Mouse (Mus musculus) hindbrain, embryonic 13.5 days (tissue): ENCODE results near the gene 4930402F06Rik. TPM values are rescaled to one million over a fixed set of nuclear protein-coding genes. Genes with fewer than 3 reads are reported as not detected.

Experiments
- ATAC-seq: fragments of 200-750 bp; cut with Nextera tagmentation; 2 replicates; pipeline ENCODE4 v1.8.0; 2017; ENCODE audit warnings: moderate TSS enrichment; ENCODE audit not compliant: low FRiP score
- H3K27ac ChIP-seq: fragments of 300-500 bp; sonication (generic); 2 replicates; pipeline ENCODE4 v1.5.1; 2015; ENCODE audit warnings: inconsistent platforms, mild to moderate bottlenecking, moderate library complexity
- H3K27me3 ChIP-seq: fragments of 300-500 bp; sonication (generic); 2 replicates; pipeline ENCODE4 v1.6.1; 2015; ENCODE audit warnings: mild to moderate bottlenecking, inconsistent platforms
- H3K36me3 ChIP-seq: fragments of 300-500 bp; sonication (generic); 2 replicates; pipeline ENCODE4 v1.6.1; 2015; ENCODE audit warnings: mild to moderate bottlenecking, inconsistent platforms
- H3K4me1 ChIP-seq: fragments of 300-500 bp; sonication (generic); replicated peaks from 2 replicates; pipeline ENCODE4 v1.6.1; 2015; ENCODE audit warnings: inconsistent platforms
- H3K4me2 ChIP-seq: fragments of 300-500 bp; sonication (generic); 2 replicates; pipeline ENCODE4 v1.6.1; 2015; ENCODE audit warnings: inconsistent platforms, mild to moderate bottlenecking, moderate library complexity
- H3K4me3 ChIP-seq: fragments of 300-500 bp; sonication (generic); 2 replicates; pipeline ENCODE4 v1.5.1; 2015; ENCODE audit warnings: mild to moderate bottlenecking, inconsistent platforms
- H3K9ac ChIP-seq: fragments of 300-500 bp; sonication (generic); 2 replicates; pipeline ENCODE4 v1.6.1; 2015; ENCODE audit warnings: mild to moderate bottlenecking, inconsistent platforms
- H3K9me3 ChIP-seq: fragments of 300-500 bp; sonication (generic); 2 replicates; pipeline ENCODE4 v1.6.1; 2016; ENCODE audit warnings: inconsistent platforms
- WGBS: fragments of 180-500 bp; shearing (Covaris S2); methylation state at CpG from one replicate; pipeline ENCODE4 v1.1.7; 2015; 5-methylcytosine and 5-hydroxymethylcytosine counted together
- polyA plus RNA-seq: library from polyadenylated mRNA; unstranded; fragments of >200 nt; fragmentation: Nextera tagmentation; extraction: Ambion mirVana; gene quantifications from 2 replicates; pipeline ENCODE4 v1.2.1, GENCODE M21; 2015

4930402F06Rik gene
- polyA plus RNA-seq, 1 experiment from 2014 or later: not detected

DNA sequence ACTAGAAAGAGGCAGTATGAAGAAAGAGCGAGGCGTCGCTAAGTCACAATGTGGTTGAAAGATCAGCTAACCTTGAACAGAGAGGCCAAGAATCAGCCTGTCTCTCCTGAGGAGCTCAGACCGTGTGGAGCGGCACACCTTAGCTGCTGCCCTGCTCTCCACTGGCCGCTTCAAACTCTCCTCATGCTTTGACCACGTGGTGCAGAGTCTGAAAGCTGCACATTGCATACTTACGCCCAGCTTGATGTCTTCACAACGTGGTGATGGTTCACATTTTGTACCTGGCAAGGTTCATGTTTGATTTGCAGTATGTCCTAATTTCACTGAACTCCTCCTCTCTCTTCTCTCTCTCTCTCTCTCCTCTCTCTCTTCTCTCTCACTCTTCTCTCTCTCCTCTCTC is 17.7 kb downstream of the 4930402F06Rik start:
- no peaks in the 10 kb centered on the region for H3K9me3 ChIP-seq
- H3K27me3 ChIP-seq: no peaks in the 10 kb centered on the region
- H3K4me1 ChIP-seq: no peaks in the 10 kb centered on the region
- no peak overlapping the region for H3K9ac ChIP-seq
- 77% methylated on average over 9 of the region's 9 CpGs for WGBS
- no peak overlapping the region for H3K4me2 ChIP-seq
- H3K4me3 ChIP-seq: no peak overlapping the region
- no peaks in the 10 kb centered on the region for H3K36me3 ChIP-seq
- no peak overlapping the region for H3K27ac ChIP-seq
- no peak for ATAC-seq

DNA sequence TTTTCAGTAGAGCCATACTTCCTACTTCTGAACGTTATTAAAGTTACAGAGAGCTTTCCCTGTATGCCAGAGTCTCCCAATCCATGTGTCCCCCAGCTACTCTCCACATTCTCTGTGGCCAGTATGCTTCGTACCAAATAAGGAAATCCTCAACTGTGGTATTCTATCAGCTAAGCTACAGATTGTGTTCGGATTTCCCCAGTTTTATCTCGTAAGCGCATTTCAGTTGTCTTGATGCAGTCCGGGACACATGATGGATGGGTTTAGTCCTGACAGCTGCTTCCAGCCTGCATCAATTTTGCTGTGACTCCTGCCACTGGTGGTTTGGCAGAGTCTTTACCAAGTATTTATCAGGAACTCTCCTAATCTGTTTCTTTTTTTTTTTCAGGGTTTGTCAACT is 19.4 kb downstream of the 4930402F06Rik start:
- no peaks in the 10 kb centered on the region for H3K27me3 ChIP-seq
- no peaks in the 10 kb centered on the region for H3K36me3 ChIP-seq
- no peak overlapping the region for H3K9ac ChIP-seq
- 76% methylated on average over 6 of the region's 6 CpGs for WGBS
- no peak overlapping the region for H3K4me2 ChIP-seq
- no peaks in the 10 kb centered on the region for H3K9me3 ChIP-seq
- no peak overlapping the region for H3K4me3 ChIP-seq
- H3K27ac ChIP-seq: no peak overlapping the region
- ATAC-seq: no peak
- H3K4me1 ChIP-seq: no peaks in the 10 kb centered on the region

DNA sequence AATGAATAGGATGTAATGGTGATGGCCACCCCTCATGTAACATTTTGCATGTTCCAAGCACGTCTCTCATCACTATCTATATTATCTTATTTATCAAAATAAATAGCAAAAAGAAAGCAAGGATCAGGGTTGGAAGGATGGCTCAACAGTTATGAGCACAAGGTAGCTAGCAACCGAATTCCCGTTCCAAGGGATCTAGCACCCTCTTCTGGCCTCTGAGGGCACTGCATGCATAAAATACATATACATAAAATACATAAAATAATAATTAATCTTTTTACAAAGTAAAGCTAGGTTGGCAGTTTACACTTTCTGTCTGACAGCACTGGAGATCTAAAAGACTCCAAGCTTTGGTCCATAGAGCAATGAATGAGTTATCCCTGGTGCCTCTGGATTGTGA is 24.0 kb downstream of the 4930402F06Rik start:
- no peak overlapping the region for H3K27ac ChIP-seq
- no peaks in the 10 kb centered on the region for H3K4me1 ChIP-seq
- no peak overlapping the region for H3K4me2 ChIP-seq
- no peak for ATAC-seq
- no peak overlapping the region for H3K9ac ChIP-seq
- no peak overlapping the region for H3K4me3 ChIP-seq
- H3K27me3 ChIP-seq: no peaks in the 10 kb centered on the region
- H3K9me3 ChIP-seq: no peaks in the 10 kb centered on the region
- 10% methylated on average over 3 of the region's 3 CpGs for WGBS
- H3K36me3 ChIP-seq: no peaks in the 10 kb centered on the region

DNA sequence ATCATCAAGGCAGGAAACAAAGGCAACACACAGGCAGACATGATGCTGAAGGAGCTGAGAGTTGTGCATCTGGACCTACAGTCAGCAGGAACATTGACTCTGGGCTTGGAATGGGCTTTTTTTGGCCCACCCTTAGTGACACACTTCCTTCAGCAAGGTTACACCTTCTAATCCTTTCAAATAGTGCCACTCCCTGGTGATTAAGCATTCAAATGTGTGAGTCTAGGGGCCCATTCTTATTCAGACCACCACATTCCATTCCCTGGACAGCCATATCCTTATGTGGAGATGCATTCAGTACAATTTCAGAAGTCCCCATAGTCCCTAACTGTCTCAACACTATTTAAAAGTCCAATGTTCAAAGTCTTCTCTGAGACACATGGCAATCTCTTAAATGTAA is 26.3 kb downstream of the 4930402F06Rik start:
- H3K4me3 ChIP-seq: no peak overlapping the region
- no peaks in the 10 kb centered on the region for H3K4me1 ChIP-seq
- no peaks in the 10 kb centered on the region for H3K27me3 ChIP-seq
- no peaks in the 10 kb centered on the region for H3K36me3 ChIP-seq
- H3K9ac ChIP-seq: no peak overlapping the region
- no peaks in the 10 kb centered on the region for H3K9me3 ChIP-seq
- no peak for ATAC-seq
- H3K27ac ChIP-seq: no peak overlapping the region
- no peak overlapping the region for H3K4me2 ChIP-seq

DNA sequence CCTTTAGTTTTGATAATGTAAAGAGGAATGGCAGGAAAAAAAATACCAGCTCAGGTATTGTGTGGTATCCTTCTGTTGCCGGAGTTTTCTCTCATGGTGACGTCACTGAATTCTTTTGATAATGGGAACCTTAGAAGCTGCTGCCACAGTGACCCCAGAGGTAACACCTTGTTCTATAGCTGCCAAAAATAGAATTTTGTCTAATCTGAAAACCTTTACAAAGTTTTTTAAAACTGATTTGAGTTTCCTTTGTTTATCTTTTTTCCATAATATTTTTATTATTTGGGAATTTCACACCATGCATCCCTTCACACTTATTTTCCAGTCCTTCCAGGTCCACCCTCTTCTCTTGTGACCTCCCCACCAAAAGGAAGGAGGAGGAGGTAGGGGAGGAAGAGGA is 29.3 kb downstream of the 4930402F06Rik start, which contains the start of gene 4930568D16Rik:
TSS of gene 4930568D16Rik (minus strand) at position 101 of the 400 bp plus-strand sequence.
- 83% methylated on average over 2 of the region's 2 CpGs for WGBS
- Histone ChIP-seq H3K4me1 (no peaks in the 10 kb centered on the region), H3K27ac (no peak within 1 kb of the TSS), H3K9me3 (peaks cover 6% of the 10 kb centered on the region; the same call in 1 of the 2 replicates), H3K4me2 (no peak within 1 kb of the TSS), H3K4me3 (no peak within 1 kb of the TSS), H3K9ac (no peak within 1 kb of the TSS), H3K27me3 (no peaks in the 10 kb centered on the region), H3K36me3 (no peaks in the 10 kb centered on the region)
- ATAC-seq: no peak

DNA sequence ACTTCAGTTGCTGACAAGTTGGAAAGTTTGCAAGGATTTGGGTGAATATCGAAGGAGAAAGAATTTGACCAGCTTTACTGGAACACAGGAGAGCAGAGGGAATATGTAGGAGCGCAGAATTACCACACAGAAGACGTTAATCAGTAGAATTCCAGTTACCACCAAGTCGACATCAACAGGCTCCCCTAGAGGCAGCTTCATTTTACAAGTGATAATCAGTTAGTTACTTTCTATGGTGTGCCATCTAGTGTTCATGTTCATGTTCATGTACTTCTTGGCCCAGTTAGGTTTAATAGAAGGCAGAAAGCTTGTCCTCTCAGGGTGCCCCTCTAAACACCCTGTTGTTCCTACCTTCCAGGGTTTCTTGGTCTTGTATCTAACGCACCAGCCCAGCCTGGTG is 47.8 kb downstream of the 4930402F06Rik start:
- no peaks in the 10 kb centered on the region for H3K9me3 ChIP-seq
- no peak overlapping the region for H3K4me3 ChIP-seq
- no peak for ATAC-seq
- no peaks in the 10 kb centered on the region for H3K27me3 ChIP-seq
- H3K4me1 ChIP-seq: no peaks in the 10 kb centered on the region
- WGBS: 65% methylated on average over 5 of the region's 5 CpGs
- H3K27ac ChIP-seq: no peak overlapping the region
- H3K4me2 ChIP-seq: no peak overlapping the region
- H3K9ac ChIP-seq: no peak overlapping the region
- H3K36me3 ChIP-seq: no peaks in the 10 kb centered on the region

DNA sequence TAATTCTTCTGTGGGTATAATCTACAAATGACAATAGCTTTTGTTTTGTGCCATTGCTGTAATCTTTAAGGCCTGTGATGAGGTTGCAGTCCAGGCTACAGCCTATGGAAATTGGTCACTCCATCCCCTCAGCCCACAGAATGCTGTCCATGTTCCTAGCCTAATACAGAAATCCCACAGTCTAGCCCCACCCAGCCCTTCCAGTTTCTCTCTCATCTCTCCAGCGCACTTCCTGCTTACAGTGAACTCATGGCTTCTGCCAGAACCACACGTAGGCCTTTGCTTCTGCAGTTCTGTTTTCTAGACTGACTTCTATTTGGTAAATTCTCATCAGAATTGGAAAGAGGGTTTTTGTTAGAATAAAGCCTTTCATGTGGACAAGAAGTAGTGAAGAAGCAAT is 51.0 kb downstream of the 4930402F06Rik start:
- no peak overlapping the region for H3K4me2 ChIP-seq
- no peaks in the 10 kb centered on the region for H3K36me3 ChIP-seq
- 83% methylated on average over 2 of the region's 2 CpGs for WGBS
- H3K9ac ChIP-seq: no peak overlapping the region
- no peaks in the 10 kb centered on the region for H3K27me3 ChIP-seq
- no peak overlapping the region for H3K4me3 ChIP-seq
- no peaks in the 10 kb centered on the region for H3K9me3 ChIP-seq
- no peaks in the 10 kb centered on the region for H3K4me1 ChIP-seq
- H3K27ac ChIP-seq: no peak overlapping the region
- ATAC-seq: no peak

DNA sequence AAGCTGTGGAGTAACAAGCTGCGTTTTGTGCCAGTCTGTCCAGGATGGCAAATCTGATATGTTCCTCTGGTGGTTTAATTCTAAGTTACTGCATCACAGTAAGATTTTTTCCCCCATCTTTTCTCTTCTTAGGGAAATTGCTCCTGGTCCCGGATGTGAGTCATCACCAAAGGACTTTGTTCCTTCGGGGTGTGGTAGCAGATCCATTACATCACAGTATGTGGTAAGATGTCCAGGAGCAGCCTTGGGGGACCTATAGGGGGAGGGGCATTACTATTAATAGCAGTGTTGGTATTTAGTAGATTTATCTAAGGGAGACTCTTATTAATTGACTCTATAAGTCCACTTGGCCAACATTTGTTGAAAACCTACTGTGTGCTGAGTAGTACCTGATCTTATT is 54.4 kb downstream of the 4930402F06Rik start:
- Histone ChIP-seq H3K9me3 (no peaks in the 10 kb centered on the region), H3K27me3 (no peaks in the 10 kb centered on the region), H3K4me2 (no peak overlapping the region), H3K9ac (no peak overlapping the region), H3K27ac (no peak overlapping the region), H3K4me3 (no peak overlapping the region), H3K36me3 (no peaks in the 10 kb centered on the region), H3K4me1 (no peaks in the 10 kb centered on the region)
- no peak for ATAC-seq
- WGBS: 86% methylated on average over 3 of the region's 3 CpGs

DNA sequence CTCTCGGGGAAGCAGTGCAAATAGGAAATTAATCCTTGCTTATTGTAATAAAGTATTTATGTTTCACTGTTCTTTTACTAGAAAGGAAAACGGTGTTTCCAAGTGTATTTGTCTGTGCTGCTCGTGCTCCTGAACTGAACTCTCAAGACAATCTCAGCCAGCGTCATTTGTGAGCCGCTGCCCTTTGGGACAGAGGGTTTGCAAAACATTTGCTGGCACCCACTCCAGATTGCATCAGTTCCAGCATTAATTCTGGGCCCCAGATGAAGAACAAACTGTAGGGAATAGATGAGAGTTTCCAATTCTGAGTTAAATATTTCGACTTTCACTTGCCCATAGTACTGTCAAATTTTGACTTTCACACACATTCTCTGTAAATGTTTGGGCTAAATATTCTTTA is 58.3 kb downstream of the 4930402F06Rik start:
- WGBS: 91% methylated on average over 6 of the region's 6 CpGs
- H3K9me3 ChIP-seq: no peaks in the 10 kb centered on the region
- no peak overlapping the region for H3K9ac ChIP-seq
- peaks cover 17% of the 10 kb centered on the region for H3K4me1 ChIP-seq
- H3K27ac ChIP-seq: no peak overlapping the region
- no peak overlapping the region for H3K4me2 ChIP-seq
- no peaks in the 10 kb centered on the region for H3K36me3 ChIP-seq
- no peak overlapping the region for H3K4me3 ChIP-seq
- no peak for ATAC-seq
- H3K27me3 ChIP-seq: peaks cover 5% of the 10 kb centered on the region; the same call in 1 of the 2 replicates

DNA sequence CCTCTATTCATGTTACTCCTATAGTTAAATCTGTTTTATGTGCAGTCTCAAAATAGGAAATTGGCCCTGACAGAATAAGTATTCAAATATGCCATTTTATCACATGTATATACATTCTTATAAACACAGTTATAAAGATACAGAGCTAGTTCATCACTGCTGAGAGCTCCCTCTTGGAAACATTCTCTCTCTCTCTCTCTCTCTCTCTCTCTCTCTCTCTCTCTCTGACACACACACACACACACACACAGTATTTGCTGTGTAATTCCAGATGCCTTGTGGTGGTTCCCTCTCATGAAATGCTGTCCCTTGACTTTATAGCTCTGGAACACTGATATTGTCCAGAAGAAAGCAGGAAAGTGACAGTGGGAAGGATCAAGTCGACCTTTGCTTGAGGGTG is 58.9 kb downstream of the 4930402F06Rik start:
- Histone ChIP-seq H3K9ac (no peak overlapping the region), H3K27ac (no peak overlapping the region), H3K4me2 (no peak overlapping the region), H3K4me3 (no peak overlapping the region), H3K36me3 (no peaks in the 10 kb centered on the region), H3K4me1 (peaks cover 17% of the 10 kb centered on the region), H3K27me3 (peaks cover 5% of the 10 kb centered on the region; the same call in 1 of the 2 replicates), H3K9me3 (no peaks in the 10 kb centered on the region)
- WGBS: 90% methylated on average over 1 of the region's 1 CpGs
- no peak for ATAC-seq

DNA sequence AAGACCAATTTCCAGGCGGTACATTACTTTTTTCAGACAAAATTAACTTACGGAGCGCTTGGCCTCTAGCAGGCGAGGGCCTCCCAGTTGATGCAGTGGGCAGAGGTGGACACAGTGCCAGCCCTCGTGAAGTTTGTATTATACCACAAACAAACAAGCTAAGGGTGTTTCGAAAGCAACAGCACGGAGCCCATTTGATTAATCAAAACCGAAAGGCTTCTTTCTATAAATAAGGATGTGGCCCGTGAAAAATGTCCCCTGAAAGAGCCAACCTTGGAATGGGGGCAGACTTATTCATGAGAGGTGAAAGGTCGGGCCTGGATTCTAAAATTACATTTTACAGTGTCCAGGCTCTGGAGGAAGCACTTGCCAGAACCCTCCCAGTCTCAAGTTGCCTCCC is 59.6 kb downstream of the 4930402F06Rik start:
- Histone ChIP-seq H3K4me3 (peak overlapping the region; percentile 73), H3K9ac (peak overlapping the region; percentile 81), H3K27ac (peak overlapping the region; percentile 77), H3K36me3 (no peaks in the 10 kb centered on the region), H3K4me1 (peaks cover 17% of the 10 kb centered on the region), H3K9me3 (no peaks in the 10 kb centered on the region), H3K4me2 (peak overlapping the region; percentile 96), H3K27me3 (peaks cover 5% of the 10 kb centered on the region; the same call in 1 of the 2 replicates)
- 46% methylated on average over 10 of the region's 10 CpGs for WGBS
- no peak for ATAC-seq

DNA sequence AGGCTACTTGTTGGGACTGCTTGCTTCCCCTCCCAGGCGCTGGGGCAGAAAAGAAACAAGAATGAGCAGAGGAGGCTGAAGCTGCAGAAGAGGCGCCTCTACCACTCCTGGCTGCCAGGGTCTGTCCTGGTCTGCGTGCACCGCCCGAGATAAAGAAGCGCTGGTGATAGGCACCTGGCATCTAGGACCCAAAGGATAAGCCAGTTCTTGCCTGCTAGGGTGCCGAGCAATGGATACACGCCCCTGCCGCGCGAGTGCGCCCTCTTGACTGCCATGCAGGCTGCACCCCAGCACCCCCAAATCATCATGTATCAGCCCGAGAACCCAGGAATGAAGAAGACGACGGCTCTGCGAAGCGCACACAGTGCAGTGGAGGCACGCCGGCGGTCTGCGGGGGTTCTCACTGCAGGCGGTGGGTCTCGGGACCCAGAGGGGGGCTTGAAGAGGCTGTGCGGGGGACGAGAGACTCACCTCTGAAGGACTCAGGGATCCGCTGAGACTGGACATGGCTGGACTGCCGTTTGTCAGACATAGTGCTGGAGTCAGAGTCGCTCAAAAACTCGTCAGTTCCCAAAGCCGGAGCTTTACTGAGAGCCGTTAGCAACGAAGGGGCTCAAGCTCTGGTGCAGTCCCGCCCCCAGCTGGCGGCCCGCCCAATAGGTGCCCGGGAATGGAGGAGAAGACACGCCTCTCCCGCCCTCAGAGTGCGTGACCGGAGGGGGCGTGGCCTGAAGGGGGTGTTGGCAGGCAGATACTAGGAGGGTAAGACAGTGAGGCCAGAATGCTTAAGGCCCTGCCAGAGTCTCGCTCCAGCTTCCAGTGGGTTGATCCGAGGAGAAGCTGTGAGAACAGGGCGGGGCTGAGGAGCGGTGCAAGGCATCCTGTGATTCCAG is 60.3 kb downstream of the 4930402F06Rik start, which contains the start of gene Stom:
TSS of gene Stom (minus strand) at position 589 of the 893 bp plus-strand sequence.
- Histone ChIP-seq H3K27ac (peak within 1 kb of the TSS; percentile 82), H3K4me2 (peak within 1 kb of the TSS; percentile 96), H3K27me3 (peaks cover 5% of the 10 kb centered on the region; the same call in 1 of the 2 replicates), H3K9ac (peak within 1 kb of the TSS; percentile 81), H3K4me1 (peaks cover 17% of the 10 kb centered on the region), H3K36me3 (no peaks in the 10 kb centered on the region), H3K9me3 (no peaks in the 10 kb centered on the region), H3K4me3 (peak within 1 kb of the TSS; percentile 73)
- peak; percentile 99 for ATAC-seq
- WGBS: under 1% methylated on average over 45 of the region's 45 CpGs

DNA sequence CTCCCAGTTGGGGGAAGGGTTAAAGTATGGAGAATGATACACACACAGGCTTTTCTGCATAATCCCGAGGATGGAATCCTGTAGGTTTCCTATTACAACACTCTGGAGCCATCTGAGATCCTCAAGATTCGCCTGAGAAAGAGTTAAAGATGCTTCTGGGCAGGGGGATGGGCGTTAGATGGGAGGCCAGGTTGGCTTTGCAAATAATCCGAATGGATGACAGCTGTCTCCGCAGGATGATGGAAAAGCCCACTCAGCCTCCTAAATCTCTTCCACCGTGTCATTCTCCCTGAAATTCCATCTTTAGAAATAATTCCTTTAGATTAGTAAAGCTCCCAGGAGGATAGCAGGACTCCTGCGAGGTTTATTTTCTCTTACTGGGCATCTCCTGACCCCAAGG is 61.4 kb downstream of the 4930402F06Rik start:
- Histone ChIP-seq H3K9ac (peak overlapping the region; percentile 81), H3K36me3 (no peaks in the 10 kb centered on the region), H3K4me1 (peaks cover 17% of the 10 kb centered on the region), H3K4me2 (peak overlapping the region; percentile 96), H3K27me3 (peaks cover 5% of the 10 kb centered on the region; the same call in 1 of the 2 replicates), H3K9me3 (no peaks in the 10 kb centered on the region), H3K4me3 (peak overlapping the region; percentile 73), H3K27ac (peak overlapping the region; percentile 82; the same call in 1 of the 2 replicates)
- 10% methylated on average over 7 of the region's 7 CpGs for WGBS
- no peak for ATAC-seq
